In genomic region chr11:89076370-89076821, GRCm38 (mm10) we compare ENCODE assay signal across 12 mouse cellular contexts. TPM values are rescaled to one million over a fixed set of nuclear protein-coding genes. Genes with fewer than 3 reads are reported as not detected.
DNase-seq lines count a peak whose midpoint lies in the region; ATAC-seq and TF ChIP-seq lines count a peak whose summit lies in the region.
"Had no signal": no experiment of that assay in that cellular context is flagged by ENCODE, and none has a peak within 500 bp of the region (broad histone marks: within the 10 kb centered on the region; RNA-seq: fewer than 3 reads in every experiment).

No protein-coding gene starts in this region.

- TF ChIP-seq CTCF in layer of hippocampus, adult 2 months (conservative IDR thresholded peaks at IDR 0.05) = peak; percentile 30
- 0 out of 2 replicates have a peak, but pooled peaks have one; percentile 7 for TF ChIP-seq CTCF in stomach, postnatal 0 days (IDR thresholded peaks at IDR 0.05; ENCODE audit: low read depth)

- no peak overlapping the region for H3K9ac ChIP-seq in stomach, postnatal 0 days (ENCODE audit: low read length)
- H3K9ac ChIP-seq: lung, embryonic 15.5 days had no signal

- 64% methylated on average over 4 of the region's 4 CpGs for WGBS in stomach, postnatal 0 days

- H3K4me2 ChIP-seq in stomach, postnatal 0 days (replicated peaks; ENCODE audit: low read depth) = no peak overlapping the region
- H3K4me2 ChIP-seq: lung, embryonic 15.5 days had no signal

- peak; percentile 47 for DNase-seq in adrenal gland, postnatal 14 days
- no peak for DNase-seq in adrenal gland, adult 18-20 months (ENCODE audit: low spot score in 2 of 2)
- DNase-seq in layer of hippocampus, adult 2 months (ENCODE audit: low spot score in 2 of 2) = no peak
- no peak for DNase-seq in layer of hippocampus, adult 9-10 months (ENCODE audit: low spot score)
- DNase-seq in thymus, postnatal 36 days = peak; percentile 35 to 37
- no peak for DNase-seq in thymus, postnatal 0 days (ENCODE audit: low spot score)
- no peak for DNase-seq in stomach, postnatal 0 days (ENCODE audit: low spot score)
- no peak for DNase-seq in layer of hippocampus, postnatal 25 days (ENCODE audit: extremely low spot score in 1 of 2, low spot score in 1 of 2)
- DNase-seq: cerebellum, adult 11 months had no signal

- no peak for TF ChIP-seq EP300 in stomach, postnatal 0 days (optimal IDR thresholded peaks at IDR 0.05)

- H3K36me3 ChIP-seq in stomach, postnatal 0 days (ENCODE audit: control insufficient read depth, insufficient read depth, low read length) = no peaks in the 10 kb centered on the region
- H3K36me3 ChIP-seq: lung, embryonic 15.5 days had no signal

- no peak for ATAC-seq in stomach, postnatal 0 days (ENCODE audit: low FRiP score, low TSS enrichment)
- ATAC-seq: hindbrain, embryonic 16.5 days had no signal

- no peak overlapping the region for H3K27ac ChIP-seq in layer of hippocampus, adult 2 months
- no peak overlapping the region for H3K27ac ChIP-seq in stomach, postnatal 0 days (replicated peaks)
- H3K27ac ChIP-seq: lung, embryonic 15.5 days had no signal

- no peak overlapping the region for H3K4me3 ChIP-seq in layer of hippocampus, adult 2 months
- H3K4me3 ChIP-seq in stomach, postnatal 0 days (ENCODE audit: low read depth, low read length) = no peak overlapping the region
- H3K4me3 ChIP-seq: lung, embryonic 15.5 days had no signal

- H3K9me3 ChIP-seq in stomach, postnatal 0 days (ENCODE audit: control insufficient read depth, low read length) = no peaks in the 10 kb centered on the region
- H3K9me3 ChIP-seq: lung, embryonic 15.5 days had no signal

- no peaks in the 10 kb centered on the region for H3K4me1 ChIP-seq in stomach, postnatal 0 days (replicated peaks; ENCODE audit: control insufficient read depth, insufficient read depth)
- H3K4me1 ChIP-seq: lung, embryonic 15.5 days had no signal

- no peaks in the 10 kb centered on the region for H3K27me3 ChIP-seq in stomach, postnatal 0 days (ENCODE audit: control insufficient read depth, insufficient read depth, low read length)
- H3K27me3 ChIP-seq: lung, embryonic 15.5 days had no signal

RNA-seq across cellular contexts. Expression of gene Gm525, which starts 2.8 kb away (rescaled TPM):
- not detected in 2 replicates for total RNA-seq in adrenal gland, postnatal 14 days (2021)
- total RNA-seq in adrenal gland, adult 18-20 months (2021) = not detected
- total RNA-seq in layer of hippocampus, adult 2 months (2021) = not detected
- 191 and 212 TPM in 2 replicates for polyA plus RNA-seq in thymus, postnatal 0 days (2015; fragmentation: Nextera tagmentation; extraction: Ambion mirVana)
- 0.68 and 1.7 TPM in 2 replicates for polyA plus RNA-seq in stomach, postnatal 0 days (2015; fragmentation: Nextera tagmentation; extraction: Ambion mirVana)
- total RNA-seq in layer of hippocampus, postnatal 25 days (2021) = not detected
- total RNA-seq: left cerebral cortex, adult 8-10 months had no signal
- polyA plus RNA-seq: hindbrain, embryonic 16.5 days had no signal

RNA-seq across cellular contexts. Expression of gene Dgke, which starts 9.7 kb away (rescaled TPM):
- 12.8 and 15.0 TPM in 2 replicates for total RNA-seq in adrenal gland, postnatal 14 days (2021)
- total RNA-seq in adrenal gland, adult 18-20 months (2021) = 10 to 100 TPM; 10.9 to 12.2 TPM
- 10 to 100 TPM; 49.5 to 49.7 TPM for total RNA-seq in layer of hippocampus, adult 2 months (2021)
- 19.8 and 25.5 TPM in 2 replicates for polyA plus RNA-seq in thymus, postnatal 0 days (2015; fragmentation: Nextera tagmentation; extraction: Ambion mirVana)
- 1.9 and 2.2 TPM in 2 replicates for polyA plus RNA-seq in stomach, postnatal 0 days (2015; fragmentation: Nextera tagmentation; extraction: Ambion mirVana)
- 10 to 100 TPM; 41.6 to 42.8 TPM for total RNA-seq in layer of hippocampus, postnatal 25 days (2021)

Comparison
In these comparisons a context has a peak if more than half of its experiments do, and no peak if none do; other contexts are left out.
1. DNase-seq: peak in adrenal gland, postnatal 14 days (single experiment) and thymus, postnatal 36 days (2 of 2); none in adrenal gland, adult 18-20 months (0 of 2), layer of hippocampus, adult 2 months (0 of 2), layer of hippocampus, adult 9-10 months (single experiment), thymus, postnatal 0 days (single experiment), stomach, postnatal 0 days (single experiment) and layer of hippocampus, postnatal 25 days (0 of 2).